Mouse (Mus musculus) olfactory bulb, adult 2 months (tissue): ENCODE data around the gene Rgs9bp. TPM values are rescaled to one million over a fixed set of nuclear protein-coding genes. Genes with fewer than 3 reads are reported as not detected.

Source experiments
- H3K27ac ChIP-seq: fragments of 200-500 bp; 2 replicates; pipeline ENCODE4 v1.5.1; 2012; ENCODE audit warnings: low read depth, low read length; ENCODE audit not compliant: insufficient read depth
- H3K4me1 ChIP-seq: fragments of 200-500 bp; 2 replicates; pipeline ENCODE4 v1.6.1; 2012; ENCODE audit warnings: low read length; ENCODE audit not compliant: control insufficient read depth, insufficient read depth
- H3K4me3 ChIP-seq: fragments of 200-500 bp; 2 replicates; pipeline ENCODE4 v1.5.1; 2012; ENCODE audit warnings: mild to moderate bottlenecking, low read depth, low read length, moderate library complexity; ENCODE audit not compliant: insufficient read depth
- CTCF ChIP-seq: fragments of 200-500 bp; IDR thresholded peaks from 2 replicates; pipeline ENCODE4 v1.5.1; 2012; ENCODE audit warnings: low read depth, mild to moderate bottlenecking, low read length, moderate library complexity; ENCODE audit not compliant: insufficient read depth
- POLR2A ChIP-seq: fragments of 200-500 bp; IDR thresholded peaks from 2 replicates; pipeline ENCODE4 v1.6.1; 2012; ENCODE audit warnings: mild to moderate bottlenecking, low read depth, low read length, moderate library complexity; ENCODE audit not compliant: insufficient read depth
- WGBS: fragments of 180-500 bp; shearing (Covaris S2); methylation state at CpG from one replicate; pipeline ENCODE4 v1.1.7; 2018; 5-methylcytosine and 5-hydroxymethylcytosine counted together
- polyA plus RNA-seq: library from polyadenylated mRNA; stranded (reverse); fragments of >200 nt; gene quantifications from 2 replicates; pipeline ENCODE4 v1.2.4, GENCODE M21; 2012; ENCODE audit warnings: low replicate concordance; ENCODE audit not compliant: missing spikeins, insufficient read depth, insufficient read length

The Rgs9bp gene
- polyA plus RNA-seq: not detected in 2 replicates

- 1% methylated on average over 45 of the region's 45 CpGs for WGBS
- H3K4me3 ChIP-seq: peak within 1 kb of the TSS; percentile 64
- no peak within 1 kb of the TSS for H3K27ac ChIP-seq
- TF ChIP-seq CTCF (no peak), POLR2A (no peak; the same call in 1 of the 2 replicates)
- peaks cover 23% of the 10 kb centered on the region for H3K4me1 ChIP-seq
These were observed at the start of gene Rgs9bp for GRCm38 (mm10) chr7:35585191-35586054. Rgs9bp (minus strand) TSS chr7:35585582.

GRCm38 (mm10) chr7:35628496-35628895 is 43.1 kb upstream of the Rgs9bp start:
- 76% methylated on average over 5 of the region's 5 CpGs for WGBS
- H3K27ac ChIP-seq: no peak overlapping the region
- H3K4me1 ChIP-seq: no peaks in the 10 kb centered on the region
- no peak overlapping the region for H3K4me3 ChIP-seq
- no peak for TF ChIP-seq POLR2A
- no peak for TF ChIP-seq CTCF

GRCm38 (mm10) chr7:35627371-35627770 is 42.0 kb upstream of the Rgs9bp start:
- no peak overlapping the region for H3K4me3 ChIP-seq
- WGBS: 93% methylated on average over 10 of the region's 10 CpGs
- no peaks in the 10 kb centered on the region for H3K4me1 ChIP-seq
- TF ChIP-seq POLR2A (no peak), CTCF (no peak)
- H3K27ac ChIP-seq: no peak overlapping the region

DNA sequence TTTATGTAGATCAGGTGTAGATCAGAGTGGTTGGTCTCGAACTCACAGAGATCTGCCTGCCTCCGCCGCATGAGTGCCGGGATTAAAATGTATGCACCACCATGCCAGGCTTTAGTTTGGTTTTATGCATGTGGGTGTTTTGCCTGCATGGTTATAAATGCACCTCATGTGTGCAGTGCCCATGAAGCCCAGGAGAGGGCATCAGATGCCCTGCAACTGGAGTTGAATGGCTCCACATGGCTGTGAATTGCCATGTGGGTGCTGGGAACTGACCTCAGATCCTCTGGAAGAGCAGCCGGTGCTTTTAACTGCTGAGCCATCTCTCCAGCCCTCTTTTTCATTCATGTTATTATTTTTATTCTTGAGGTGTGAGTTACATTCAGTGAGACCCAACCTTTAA is 40.7 kb upstream of the Rgs9bp start:
- H3K4me3 ChIP-seq: no peak overlapping the region
- H3K27ac ChIP-seq: no peak overlapping the region
- WGBS: 95% methylated on average over 5 of the region's 5 CpGs
- no peaks in the 10 kb centered on the region for H3K4me1 ChIP-seq
- TF ChIP-seq CTCF: no peak
- no peak for TF ChIP-seq POLR2A

- H3K4me1 ChIP-seq: no peaks in the 10 kb centered on the region
- 91% methylated on average over 10 of the region's 10 CpGs for WGBS
- no peak overlapping the region for H3K4me3 ChIP-seq
- TF ChIP-seq CTCF (no peak), POLR2A (no peak)
- no peak overlapping the region for H3K27ac ChIP-seq
These were observed 37.2 kb upstream of the Rgs9bp start for GRCm38 (mm10) chr7:35622626-35623025.

GRCm38 (mm10) chr7:35617513-35617912 is 32.1 kb upstream of the Rgs9bp start:
- 25% methylated on average over 4 of the region's 4 CpGs for WGBS
- Histone ChIP-seq H3K4me3 (no peak overlapping the region), H3K4me1 (no peaks in the 10 kb centered on the region), H3K27ac (no peak overlapping the region)
- no peak for TF ChIP-seq POLR2A
- TF ChIP-seq CTCF: no peak

- TF ChIP-seq POLR2A (no peak), CTCF (no peak)
- no peaks in the 10 kb centered on the region for H3K4me1 ChIP-seq
- H3K4me3 ChIP-seq: no peak overlapping the region
- WGBS: 96% methylated on average over 10 of the region's 10 CpGs
- no peak overlapping the region for H3K27ac ChIP-seq
These were observed 23.9 kb upstream of the Rgs9bp start for GRCm38 (mm10) chr7:35609245-35609644.

- H3K4me3 ChIP-seq: no peak overlapping the region
- WGBS: 94% methylated on average over 10 of the region's 10 CpGs
- no peak overlapping the region for H3K27ac ChIP-seq
- TF ChIP-seq CTCF: no peak
- no peak for TF ChIP-seq POLR2A
- H3K4me1 ChIP-seq: no peaks in the 10 kb centered on the region
These were observed 21.4 kb upstream of the Rgs9bp start for GRCm38 (mm10) chr7:35606816-35607215.

GRCm38 (mm10) chr7:35602766-35603165 is 17.4 kb upstream of the Rgs9bp start:
- WGBS: 99% methylated on average over 5 of the region's 5 CpGs
- Histone ChIP-seq H3K27ac (no peak overlapping the region), H3K4me1 (no peaks in the 10 kb centered on the region), H3K4me3 (no peak overlapping the region)
- no peak for TF ChIP-seq POLR2A
- TF ChIP-seq CTCF: no peak

GRCm38 (mm10) chr7:35601106-35601505 is 15.7 kb upstream of the Rgs9bp start:
- WGBS: 95% methylated on average over 6 of the region's 6 CpGs
- Histone ChIP-seq H3K4me1 (no peaks in the 10 kb centered on the region; the same call in 1 of the 2 replicates), H3K4me3 (no peak overlapping the region), H3K27ac (no peak overlapping the region)
- no peak for TF ChIP-seq POLR2A
- no peak for TF ChIP-seq CTCF
